Mouse (Mus musculus): ENCODE data around the gene Adcyap1r1.

Gene Adcyap1r1

DNA sequence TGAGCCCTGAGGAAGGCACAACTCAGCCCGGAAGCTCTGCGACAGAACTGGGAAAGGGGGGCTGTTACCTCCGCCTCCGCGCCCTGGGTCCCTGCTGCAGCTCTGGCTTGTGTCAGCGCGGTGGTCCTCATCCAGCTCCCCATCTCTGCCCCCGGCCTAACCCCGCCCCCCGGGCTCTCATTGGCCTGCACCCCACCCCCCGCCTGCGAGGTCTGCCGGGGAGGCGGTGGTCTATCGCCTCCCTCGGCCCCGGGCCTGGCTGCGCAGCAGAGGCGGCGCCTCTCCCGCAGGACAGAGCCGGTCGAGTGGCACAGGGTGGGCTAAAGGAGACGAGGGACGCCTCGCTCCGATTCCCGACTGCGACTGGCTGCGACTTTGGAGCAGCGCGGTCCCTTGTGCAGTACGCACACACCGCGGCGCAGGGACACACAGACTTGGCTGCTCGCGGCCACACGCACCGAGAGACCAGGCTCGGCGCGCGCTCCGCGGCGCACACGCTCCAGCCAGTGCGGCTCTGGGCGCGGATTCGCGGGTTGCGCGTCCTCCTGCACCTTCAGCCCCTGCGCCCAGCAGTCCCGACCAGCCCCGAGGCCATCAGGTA is at the start of gene Adcyap1r1:
TSS of gene Adcyap1r1 (plus strand) at position 208 of the 601 bp plus-strand sequence.
- DNase-seq = no peak

DNA sequence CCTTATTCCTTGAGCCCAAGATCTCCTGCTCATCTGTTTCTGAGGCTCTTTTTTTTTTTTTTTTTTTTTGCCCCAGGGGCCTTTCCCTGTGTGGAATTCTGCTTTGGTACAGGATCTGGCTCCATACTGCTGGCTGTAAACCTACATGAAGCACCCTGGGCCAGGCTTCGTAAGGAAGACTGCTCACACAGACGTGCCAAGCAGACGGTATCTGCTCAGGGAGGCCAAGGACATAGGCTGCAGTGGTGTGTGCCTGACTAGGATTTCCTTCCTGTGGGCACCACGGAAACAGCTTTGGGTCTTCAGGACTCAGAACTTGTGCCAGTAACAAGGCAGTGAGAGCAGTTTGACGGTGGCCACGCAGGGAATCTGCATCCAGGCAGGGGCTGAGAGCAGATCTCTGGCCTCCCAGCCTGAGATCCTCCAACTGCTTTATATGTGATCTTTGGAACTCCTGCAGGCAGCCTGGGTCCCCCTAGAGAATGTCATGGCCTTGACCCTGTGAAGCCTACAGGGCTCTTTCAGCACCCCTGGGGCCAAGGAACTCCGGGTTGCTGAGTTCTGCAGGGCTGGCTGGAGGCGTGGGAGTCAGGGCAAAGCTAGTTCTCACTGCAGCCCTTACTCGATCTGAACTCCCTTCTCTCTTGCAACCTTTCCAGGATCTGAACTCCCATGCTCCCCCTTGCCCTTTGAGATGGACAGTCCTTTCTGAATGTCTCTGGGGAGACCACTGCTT is 49.6 kb upstream of the Adcyap1r1 start:
- DNase-seq = no peak

DNA sequence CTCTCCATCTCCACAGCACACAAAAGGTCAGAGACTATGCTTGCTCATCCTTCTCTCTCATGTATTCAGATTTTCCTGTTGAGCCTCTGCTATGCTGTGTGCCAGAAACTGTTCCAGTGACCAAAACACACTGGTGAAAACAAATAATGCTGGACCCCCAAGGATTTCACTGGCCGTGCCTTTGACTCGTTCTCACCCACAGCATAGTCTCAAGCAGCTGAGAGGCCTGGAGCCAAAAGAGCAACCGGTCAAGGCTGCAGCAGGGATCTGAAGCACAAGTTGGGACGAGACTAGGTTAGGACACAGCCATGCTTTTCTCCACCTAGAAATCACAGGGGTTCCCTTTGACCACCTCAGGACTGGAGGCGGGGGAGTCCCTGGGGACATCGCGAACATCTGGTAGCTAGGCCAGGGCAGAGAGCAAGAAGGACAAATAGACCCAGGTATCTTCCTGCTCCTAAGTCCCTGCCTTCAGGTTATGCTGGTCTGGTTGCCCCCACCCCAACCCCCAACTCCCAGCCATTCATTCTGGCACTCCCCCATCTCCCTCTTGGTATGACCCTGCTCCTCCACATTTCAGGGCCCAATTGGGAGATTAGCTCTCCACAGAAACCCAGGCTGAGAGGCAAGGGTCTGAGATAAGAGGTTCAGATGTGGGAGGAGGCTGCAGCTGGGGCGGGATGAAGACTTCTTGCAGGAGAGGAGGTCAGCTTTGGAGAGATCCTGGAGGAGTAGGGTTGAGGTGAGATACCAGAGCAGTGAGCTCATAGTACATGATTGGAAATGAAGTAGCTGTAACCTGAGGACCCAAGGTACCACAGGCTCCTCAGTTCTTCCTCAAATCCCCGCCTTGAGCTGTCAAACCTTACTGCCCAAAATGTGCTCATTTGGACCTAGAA is 48.1 kb upstream of the Adcyap1r1 start:
- DNase-seq = no peak

DNA sequence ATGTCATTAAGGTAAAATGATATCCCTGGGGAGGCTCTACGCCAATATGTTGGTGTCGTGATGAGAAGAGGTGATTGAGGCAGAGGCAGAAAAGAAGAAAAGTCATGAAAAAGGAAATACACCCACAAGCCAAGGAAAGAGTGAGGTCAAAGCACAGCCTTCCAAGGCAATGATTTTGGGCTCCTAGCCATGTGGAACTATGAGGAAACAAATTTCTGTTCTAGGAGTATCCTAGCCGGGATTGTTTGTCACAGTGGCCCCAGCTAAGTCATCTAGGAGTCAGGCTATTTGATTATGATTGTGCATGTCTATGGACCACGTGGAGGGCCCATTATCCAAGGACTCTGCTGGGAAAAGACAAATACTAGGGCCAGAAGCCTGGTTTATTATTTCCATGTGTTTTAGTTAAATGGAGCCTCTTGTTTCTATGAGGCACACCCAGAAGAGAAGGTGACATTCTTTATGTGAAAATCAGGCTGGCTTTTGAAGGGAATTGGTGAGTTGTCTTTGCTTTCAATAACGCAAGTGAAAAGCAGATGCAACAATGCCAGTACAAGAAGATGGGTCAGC is 47.3 kb upstream of the Adcyap1r1 start:
- DNase-seq = no peak

DNA sequence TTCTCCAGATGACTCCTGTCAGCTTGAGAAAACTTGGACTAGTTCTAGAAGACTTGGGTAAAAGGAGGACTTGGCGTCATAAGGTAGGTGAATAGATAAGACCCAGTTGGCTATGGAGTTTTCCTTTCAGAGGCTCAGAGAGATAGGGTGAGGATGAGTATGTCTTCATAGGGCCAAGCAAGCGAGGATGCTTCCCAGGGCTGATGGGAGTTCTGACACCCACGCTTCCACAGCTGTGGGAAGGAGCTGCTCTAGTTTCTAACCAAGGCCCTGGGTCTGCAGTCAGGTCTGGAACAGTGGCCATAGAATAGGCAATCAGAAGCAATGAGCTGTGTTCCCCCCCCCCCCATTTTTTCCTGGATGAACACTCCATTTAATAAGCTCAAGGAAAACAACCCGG is 44.4 kb upstream of the Adcyap1r1 start:
- no peak for DNase-seq

DNA sequence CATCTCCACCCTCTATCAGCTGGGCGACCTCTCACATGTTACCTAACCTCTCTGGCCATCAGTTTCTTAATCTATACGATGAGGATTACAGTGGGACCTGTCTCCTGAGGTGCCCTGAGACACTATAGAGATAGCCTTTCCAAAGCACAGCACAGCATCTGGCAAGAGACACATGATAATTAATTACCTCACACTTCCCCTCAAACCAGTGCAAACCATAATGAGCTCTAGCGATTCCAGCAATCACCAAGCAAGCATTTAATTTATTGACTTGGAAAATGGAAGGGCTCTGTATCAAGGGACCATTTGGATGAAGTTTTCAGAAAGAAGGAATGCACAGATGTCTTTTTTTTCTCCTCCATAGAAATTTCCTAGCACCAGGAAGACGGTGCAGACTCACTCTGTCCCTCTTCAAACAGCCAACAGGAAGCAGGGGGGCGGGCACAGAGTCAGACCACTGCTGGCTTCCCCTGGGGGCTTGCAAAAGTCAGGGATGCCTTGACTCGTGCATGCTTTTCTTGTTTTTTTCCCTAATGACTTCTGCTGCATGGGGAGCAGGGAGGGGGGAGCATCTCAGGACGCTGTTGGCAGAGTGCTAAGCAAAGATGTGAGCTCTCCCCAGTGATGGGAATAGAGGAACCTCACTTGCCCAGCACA is 41.5 kb upstream of the Adcyap1r1 start:
- DNase-seq = no peak

DNA sequence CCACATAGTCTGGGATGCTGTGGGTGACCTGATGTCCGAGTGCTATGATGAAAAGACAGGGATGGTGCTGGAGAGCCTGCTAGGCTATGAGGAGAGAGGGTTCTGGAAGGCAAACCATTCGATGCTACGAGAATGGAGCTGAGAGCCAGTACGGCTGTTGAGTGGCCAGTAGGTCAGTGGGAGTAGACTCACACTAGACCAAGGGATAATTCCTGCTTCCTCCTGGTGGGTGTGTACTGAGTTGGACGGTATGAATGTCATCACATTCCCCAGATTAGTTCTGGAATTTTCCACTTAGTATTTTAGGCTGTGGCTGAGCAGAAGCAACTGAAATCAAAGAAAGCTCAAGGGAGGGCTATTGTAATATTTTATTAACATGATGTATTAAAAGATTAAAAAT is 40.8 kb upstream of the Adcyap1r1 start:
- no peak for DNase-seq

DNA sequence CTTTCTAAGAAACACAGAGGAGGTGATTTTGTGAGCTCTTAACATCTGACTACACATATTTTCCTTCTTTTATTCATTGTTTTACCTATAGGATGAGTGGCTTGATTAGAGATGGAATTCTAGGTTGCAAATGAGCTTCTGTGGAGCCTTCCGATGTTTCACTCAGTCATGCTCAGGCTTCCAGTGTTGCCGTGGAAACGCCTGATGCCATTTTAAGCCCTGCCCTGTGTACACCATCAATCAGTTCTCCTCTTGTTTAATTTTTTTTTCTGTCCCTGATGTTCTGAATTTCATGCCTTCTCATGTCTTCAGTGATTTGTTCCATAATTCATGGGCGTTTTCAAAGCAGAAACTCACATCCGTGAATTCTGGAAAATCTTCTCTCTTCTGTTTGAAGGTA is 35.6 kb upstream of the Adcyap1r1 start:
- DNase-seq = no peak

DNA sequence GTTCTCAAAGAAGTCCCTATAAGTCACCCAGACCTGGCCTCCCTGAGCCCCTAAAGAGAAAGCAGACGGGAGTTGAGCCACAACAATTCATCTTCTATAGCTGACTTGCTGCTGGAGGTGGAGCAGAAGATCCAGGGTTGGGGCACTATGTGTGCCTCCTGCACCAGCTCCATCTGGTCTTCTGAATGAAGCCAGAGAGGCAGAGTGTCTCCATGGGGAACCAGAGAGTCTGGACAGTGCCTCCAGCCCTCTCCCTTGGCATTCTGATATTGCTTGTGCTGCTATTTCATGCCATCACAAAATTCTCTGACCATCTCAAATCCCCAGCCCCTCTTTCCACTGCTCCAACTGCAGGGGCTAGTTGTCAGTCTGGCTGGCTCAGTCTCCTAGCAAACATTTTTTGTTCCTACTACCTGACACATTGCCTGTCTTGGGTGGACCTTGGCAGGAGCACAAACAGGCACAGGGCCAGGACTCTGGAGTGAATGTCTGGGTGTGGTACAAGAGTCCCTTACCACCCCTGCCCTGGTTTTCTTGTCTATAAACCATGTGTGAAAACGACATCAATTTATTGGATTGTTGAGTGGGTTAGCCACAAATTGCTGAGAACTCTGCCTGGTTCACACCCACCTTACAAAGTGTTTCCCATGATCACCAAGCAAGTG is 32.9 kb upstream of the Adcyap1r1 start:
- DNase-seq = no peak

DNA sequence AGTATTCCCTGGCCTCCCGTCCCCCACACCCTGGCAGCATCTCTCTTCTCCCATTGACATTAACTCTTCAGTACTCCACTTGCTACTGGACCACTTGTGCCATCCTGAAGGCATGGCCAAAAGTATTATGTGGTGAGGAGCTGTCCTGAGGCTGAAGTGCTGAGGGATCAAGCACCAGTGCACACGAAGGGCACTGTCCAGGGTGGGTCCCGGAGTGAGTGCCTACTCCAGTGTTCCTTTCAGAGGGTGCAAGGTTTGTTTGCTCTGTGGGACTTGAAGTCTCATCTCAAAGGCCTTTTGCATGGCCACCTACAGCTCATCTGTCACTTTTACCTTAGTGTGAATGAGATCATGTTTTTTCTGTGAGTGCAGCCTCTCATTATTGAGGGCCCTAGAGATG is 31.4 kb upstream of the Adcyap1r1 start:
- DNase-seq = no peak

DNA sequence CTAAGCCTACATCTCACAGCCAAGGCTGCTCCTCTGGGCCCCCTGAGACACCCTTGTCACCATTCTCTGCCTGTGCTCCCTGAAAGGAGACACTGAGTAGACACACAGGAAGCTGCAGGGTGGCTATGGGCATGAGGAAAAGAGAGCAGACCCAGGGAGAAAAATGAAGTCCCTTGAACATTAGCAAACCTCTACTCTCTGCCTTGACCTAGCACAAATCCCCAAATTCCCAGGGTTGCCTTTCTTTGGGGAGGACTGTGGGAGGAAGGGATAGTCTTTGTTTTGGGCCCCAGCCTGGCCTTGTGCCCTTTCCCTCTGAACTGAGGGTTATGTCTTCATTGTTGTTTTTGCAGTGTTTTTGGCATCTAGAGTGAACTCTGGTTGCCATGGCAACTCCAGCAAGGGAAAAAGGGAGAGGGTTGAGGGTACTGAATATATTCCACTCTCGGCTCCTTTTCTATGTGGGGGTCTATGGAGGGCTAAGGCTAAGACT is 30.9 kb upstream of the Adcyap1r1 start:
- no peak for DNase-seq

DNA sequence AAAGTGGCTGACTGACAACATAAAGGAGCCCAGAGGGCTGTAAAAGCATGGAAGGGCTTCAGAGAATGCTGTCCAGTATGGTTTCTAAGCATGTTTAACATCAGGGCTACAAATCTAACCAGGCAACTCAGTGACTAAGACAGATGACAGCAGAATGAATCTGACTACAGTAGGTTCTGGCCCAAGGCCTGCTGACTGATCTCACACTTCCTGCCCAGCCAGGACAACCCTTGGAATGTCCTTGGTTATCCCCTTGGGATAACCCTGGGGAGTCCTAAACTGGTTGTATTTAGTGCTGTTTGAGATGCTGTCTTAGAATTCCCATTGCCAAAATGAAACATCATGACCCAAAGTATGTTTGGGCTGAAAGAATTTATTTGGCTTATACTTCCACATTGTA is 19.7 kb upstream of the Adcyap1r1 start:
- no peak for DNase-seq

DNA sequence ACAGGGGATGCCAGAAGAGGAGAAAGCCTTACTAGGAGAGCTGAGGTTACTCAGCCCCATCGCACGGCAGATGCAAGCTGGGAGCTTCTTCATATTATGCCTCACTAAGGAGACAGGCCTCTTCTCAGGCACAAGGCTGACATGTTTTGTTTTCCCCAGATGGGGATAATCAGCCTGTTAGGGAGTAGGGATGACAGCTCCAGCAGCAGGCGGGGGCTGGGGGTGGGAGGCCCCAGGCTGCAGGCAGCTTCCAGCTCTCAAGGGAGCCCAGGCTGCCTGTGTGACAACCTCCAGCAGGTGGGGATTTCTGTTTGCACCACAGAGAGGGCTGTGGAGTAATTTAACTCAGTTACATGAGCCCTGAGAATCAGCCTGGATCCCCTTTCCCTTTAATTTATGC is 17.4 kb upstream of the Adcyap1r1 start:
- no peak for DNase-seq

DNA sequence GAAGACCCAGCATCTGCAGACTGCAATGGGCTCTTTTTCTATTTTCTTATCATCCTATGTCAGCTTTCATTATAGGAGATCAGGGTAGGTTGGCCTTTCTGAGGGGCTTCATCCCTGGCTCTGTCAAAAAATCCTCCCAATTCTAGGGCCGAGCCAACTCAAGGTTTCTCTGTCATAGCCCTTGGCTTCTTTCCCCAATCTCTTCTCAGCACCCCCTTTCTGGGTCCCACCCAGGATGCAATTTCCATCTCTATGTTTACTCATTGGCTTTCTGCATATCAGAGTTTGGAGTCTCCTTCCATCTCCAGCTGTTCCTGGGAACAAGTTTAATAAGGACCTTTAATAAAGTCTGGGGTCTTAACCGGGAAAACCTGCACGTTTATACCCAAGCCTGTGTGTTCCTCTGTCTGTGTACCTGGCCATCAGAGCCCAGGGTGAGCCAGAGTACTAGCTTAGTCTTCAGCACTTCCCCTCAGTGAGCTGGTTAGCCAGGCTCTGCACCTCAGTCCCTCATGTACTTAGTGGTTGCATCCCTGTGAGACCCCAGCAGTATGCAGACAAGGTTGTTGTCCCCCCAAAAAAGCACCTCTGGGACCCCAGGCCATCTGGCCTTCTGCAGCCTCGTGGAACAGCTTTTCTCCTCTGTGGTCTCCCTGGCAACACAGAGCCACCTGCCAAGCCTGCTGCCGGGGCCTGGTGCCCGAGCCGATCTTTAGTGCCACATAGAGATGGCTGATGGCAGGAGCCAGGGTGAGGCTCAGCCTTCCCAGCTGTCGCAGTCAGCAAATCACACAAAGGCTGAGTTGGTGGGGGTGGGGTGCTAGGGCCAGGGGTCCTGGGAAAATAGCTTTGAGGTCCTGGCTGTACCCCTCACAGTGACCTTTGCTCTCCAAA is 16.3 kb upstream of the Adcyap1r1 start:
- no peak for DNase-seq

DNA sequence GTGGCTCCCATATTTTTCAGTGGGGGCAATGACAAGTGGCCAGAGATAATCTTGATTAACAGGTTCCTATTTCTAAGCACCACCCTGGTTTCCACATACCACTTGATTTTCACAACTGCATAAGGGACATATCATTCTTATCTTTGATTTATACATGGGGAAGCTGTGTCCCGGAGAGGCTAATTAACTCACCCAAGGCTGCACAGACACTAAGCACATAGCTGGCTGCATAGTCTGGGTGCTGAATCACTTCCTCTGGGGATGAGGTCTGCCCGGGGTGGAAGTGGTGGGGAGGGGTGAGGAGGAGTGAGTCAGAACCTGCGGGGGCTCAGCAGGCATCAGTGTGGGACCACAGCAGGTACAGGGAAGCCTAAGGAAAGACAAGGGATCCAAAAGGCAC is 13.9 kb upstream of the Adcyap1r1 start:
- DNase-seq = no peak

DNA sequence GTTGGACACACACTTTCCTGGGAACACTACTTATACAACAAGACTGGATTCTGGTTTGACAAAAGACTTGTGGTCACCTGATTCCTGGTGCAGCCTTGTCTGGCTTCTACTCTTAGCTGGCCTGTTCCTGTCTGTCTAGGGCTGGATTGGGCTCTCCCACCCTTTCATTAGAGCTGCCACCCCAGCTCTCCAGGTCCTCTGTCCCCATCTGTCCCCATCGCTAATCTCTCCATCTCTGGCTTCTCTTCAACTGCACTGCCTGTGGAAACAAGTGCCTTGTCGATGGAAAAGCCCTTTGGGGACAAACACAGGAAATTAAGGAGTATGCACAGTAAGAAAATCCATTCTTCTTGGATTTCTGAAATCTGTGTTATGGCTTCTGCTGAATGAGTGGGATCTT is 12.9 kb upstream of the Adcyap1r1 start:
- no peak for DNase-seq

DNA sequence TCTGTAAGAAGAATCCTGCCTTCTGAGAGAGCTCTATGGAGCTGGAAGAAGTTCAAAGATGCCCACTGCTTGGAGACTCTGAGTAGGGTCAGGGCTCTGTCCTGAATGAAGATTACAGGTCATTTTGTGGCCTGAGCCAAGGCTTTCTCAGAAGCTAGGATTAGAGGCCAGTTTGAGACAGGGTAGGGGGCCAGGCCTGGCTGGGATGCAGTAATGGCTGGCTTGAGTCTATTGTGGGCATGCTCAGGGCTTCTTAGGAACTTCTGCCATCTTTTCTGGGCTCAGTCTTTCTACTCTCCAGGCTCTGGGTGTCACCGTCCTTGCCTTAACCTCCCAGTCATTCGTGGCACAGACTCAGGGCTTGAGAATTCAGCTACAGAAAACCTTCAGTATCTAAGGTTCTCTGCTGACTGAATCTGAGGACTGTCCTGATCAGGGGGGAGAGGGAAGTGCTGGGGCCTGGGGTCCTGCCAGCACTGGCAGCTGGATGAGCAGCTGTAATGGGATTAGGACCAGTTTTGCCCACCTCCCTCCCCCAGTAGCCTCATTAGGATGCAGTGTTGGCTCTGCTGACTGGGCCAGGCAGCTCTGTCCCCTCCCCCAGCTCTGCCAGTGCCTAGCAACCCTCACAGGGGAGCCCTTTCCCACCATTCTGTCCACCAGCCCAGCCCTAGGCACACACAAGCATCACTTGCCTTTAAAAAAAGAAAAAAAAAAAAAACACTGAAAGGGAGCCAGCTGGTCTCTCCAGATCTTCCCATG is 7.7 kb upstream of the Adcyap1r1 start:
- no peak for DNase-seq

DNA sequence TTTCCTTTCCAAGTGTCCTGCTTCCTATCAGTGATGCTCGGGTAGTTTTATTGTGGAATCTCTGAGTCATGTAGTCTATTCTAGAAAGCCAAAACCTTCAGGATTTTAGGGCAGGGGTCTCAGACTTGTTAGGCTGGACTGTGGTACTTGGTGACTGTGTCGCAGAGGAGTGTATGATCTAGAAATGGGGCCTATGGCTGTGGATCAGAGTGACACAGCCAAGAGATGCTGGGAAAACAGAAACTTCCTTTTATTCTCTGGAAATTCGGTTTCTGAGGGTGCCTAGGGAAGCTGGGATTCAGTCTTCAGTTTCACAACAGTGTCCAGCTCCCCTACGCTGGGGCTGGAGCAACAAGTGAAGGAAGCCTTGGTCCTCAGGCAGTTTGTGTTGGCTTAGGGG is 7.1 kb upstream of the Adcyap1r1 start:
- DNase-seq = no peak

DNA sequence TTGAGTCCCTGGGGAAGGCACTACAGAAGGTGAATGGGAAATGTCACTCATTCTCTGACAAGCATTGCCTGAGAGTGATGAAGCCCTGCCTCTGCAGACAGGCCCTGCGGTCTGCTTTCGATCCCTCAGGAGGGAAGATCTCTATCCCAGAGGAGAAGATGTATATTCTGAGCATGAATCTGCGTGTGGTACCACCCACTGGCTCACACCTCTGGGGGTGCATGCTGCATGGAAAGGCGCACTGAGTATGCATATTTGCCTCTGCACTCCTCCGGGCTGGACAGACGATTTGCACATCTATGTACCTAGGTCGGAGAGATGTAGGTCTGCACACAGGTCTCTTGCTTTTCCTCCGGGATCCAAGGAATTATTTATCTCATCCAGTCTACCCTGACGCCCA is 3.6 kb upstream of the Adcyap1r1 start:
- no peak for DNase-seq

DNA sequence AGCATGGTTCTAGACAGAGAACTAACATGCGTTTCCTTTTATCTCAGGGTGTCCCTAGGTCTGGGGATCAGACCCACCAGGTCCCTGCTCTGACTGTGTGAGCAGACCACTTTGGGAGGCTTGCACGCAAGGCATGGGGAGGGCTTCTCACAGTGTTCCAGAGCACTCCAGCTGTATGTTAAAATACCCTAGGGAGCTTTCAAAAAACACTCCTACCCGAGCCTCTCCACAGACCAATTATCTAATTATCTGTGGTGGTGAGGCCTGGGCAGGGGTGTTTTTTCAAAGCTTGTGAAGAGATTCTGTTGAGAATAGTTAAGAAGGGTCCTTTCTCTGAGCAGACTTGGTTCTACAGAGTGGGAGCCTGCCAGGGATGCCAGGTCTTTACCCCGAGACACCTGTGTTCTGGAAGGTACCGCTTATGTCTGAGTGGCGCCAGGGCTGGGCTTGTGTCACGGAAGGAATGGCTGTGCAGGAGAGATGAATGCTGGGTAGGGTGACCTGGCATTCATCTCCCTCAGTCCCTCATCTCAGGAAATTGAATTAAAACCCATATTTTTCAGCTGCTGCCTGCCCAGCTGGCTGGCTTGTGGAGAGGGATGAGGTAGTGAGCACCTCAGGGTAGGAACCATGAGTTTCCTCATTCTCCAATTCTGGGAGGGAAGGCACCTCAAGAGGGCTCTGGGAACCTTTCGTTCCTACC is 2.7 kb upstream of the Adcyap1r1 start:
- no peak for DNase-seq
